Mouse (Mus musculus) brown adipose tissue, adult 24 weeks (tissue): ENCODE measurements around the gene Cacna1c. TPM values are rescaled to one million over a fixed set of nuclear protein-coding genes. Genes with fewer than 3 reads are reported as not detected.

Source experiments
- H3K27ac ChIP-seq: fragments of 200-500 bp; replicated peaks from 2 replicates; pipeline ENCODE4 v1.5.1; 2012; ENCODE audit warnings: low read depth, mild to moderate bottlenecking, low read length
- H3K4me1 ChIP-seq: fragments of 200-500 bp; 2 replicates; pipeline ENCODE4 v1.6.1; 2012; ENCODE audit warnings: low read length, mixed read lengths; ENCODE audit not compliant: control insufficient read depth, insufficient read depth, insufficient read length
- H3K4me3 ChIP-seq: fragments of 200-500 bp; 2 replicates; pipeline ENCODE4 v1.5.1; 2012; ENCODE audit warnings: low read depth, mild to moderate bottlenecking, low read length, moderate library complexity; ENCODE audit not compliant: insufficient read depth
- polyA plus RNA-seq: library from polyadenylated mRNA; stranded (reverse); fragments of >200 nt; gene quantifications from 2 replicates; pipeline ENCODE4 v1.2.4, GENCODE M21; 2012; ENCODE audit not compliant: missing spikeins, insufficient read depth, insufficient read length

Cacna1c gene
- polyA plus RNA-seq, 1 experiment = 0.48 TPM

DNA sequence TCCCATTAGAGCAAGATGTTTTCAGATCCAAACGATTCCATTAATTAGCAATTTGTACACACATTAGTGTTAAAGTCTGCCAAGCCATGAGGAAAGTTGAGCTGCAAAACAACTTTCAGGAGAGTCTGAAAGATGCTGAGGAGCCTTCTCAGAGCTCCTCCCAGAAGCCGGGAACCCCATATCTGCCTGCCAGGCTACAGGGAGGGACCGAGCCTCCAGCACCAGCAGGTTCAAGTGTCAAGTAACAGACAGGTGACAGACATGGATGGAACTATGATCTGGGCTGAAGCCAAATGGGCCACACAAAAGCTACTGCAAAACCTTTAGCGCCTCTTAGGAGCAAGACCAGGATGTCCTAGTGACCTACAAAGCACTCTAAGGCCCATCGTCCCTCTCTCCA is 437.2 kb downstream of the Cacna1c start:
- no peaks in the 10 kb centered on the region for H3K4me1 ChIP-seq
- H3K4me3 ChIP-seq = no peak overlapping the region
- no peak overlapping the region for H3K27ac ChIP-seq

DNA sequence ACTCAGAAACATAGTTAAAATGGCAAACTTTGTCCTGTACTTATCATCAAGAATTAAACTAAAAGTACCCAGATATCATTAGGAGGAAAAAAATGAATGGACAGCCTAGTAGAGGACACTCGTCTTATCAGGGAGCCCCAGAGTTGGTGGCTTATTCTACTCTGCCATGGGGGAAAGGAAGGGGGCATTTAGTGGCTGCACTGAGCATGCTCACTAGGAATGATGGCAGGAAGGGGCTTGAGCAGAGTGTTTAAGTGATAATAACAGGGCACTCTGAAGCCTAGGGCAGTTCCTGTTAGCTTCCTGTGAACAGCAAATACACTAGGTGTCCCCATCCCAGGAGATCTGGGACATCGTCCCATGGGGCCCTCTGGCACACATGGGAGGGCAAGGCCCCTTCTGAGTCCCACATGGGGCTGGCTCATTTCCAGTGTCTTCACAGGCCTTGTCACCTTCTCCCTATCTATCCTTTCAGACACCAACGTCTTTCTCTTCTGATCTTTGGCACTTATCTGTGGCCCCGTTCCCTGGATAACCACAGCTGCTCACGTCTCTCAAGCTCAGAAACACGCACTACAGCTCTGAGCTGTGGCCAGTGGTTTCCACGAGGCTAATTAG is 437.8 kb downstream of the Cacna1c start:
- Histone ChIP-seq H3K27ac (no peak overlapping the region), H3K4me1 (0 out of 2 replicates have a peak, but pooled peaks cover 2% of the 10 kb centered on the region)

DNA sequence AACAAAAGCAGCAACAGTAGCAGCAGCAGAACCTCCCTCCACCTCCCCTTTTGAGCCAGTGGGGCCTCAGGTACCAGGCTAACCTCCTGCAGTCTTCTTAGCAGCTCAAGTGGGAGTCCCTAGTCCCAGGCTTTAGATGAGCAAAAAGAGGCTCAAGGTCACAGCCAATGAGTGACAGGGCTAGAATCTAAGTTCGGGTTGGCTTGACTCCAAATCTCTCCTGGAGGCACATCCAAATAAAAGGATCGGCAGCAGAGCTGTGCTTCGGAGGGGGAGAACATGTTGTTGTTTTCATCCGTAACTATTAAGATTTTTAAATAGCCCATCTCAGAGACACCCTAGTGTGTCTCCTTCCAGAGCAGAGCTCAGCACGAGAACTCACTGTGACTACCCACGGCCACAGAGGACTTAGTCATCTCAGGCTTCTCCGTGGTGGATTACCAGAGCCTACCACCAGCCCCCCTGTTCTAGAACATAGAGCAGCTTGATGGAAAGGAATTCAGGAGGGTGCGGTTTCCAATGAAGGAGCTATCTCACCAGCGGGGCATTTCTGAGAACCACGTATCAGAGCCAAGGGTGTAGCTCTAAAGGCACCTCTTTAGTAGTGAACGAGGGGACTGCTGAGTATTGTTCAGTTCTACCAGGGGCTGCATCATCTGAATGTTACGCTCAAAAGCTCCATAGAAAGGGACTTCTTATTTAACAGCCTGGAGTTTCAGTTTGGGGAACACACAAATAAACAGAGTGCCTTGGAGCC is 438.5 kb downstream of the Cacna1c start:
- Histone ChIP-seq H3K27ac (no peak overlapping the region), H3K4me3 (no peak overlapping the region), H3K4me1 (0 out of 2 replicates have a peak, but pooled peaks cover 2% of the 10 kb centered on the region)

More for the DNA sequence above, 437.8 kb downstream of the Cacna1c start:
- H3K4me3 ChIP-seq = no peak overlapping the region

GRCm38 (mm10) chr6:118756511-118756910 is 439.7 kb downstream of the Cacna1c start:
- no peak overlapping the region for H3K4me3 ChIP-seq
- 0 out of 2 replicates have a peak, but pooled peaks cover 2% of the 10 kb centered on the region for H3K4me1 ChIP-seq
- H3K27ac ChIP-seq = no peak overlapping the region

- no peak overlapping the region for H3K27ac ChIP-seq
- H3K4me3 ChIP-seq = no peak overlapping the region
- H3K4me1 ChIP-seq = 0 out of 2 replicates have a peak, but pooled peaks cover 2% of the 10 kb centered on the region
These were observed 440.4 kb downstream of the Cacna1c start for GRCm38 (mm10) chr6:118755768-118756167.

DNA sequence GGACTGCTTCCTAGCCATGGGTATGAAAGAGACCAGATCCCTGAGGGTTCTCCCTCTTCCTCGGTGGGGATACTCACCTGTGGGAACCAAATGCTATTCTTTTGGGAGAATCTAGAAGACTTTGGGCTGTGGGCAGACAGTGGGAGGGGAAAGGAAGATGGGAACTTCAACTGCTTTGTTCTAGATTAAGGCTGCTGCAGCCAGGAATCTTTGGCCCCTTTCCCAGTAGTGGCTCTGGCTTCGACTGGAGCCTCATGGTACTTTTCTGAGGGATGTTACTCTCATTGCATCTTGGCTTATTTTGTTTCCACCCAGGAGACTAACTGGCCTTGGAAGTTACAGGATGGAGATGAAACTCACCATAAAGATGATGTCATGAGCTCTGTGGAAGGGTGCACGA is 441.8 kb downstream of the Cacna1c start:
- Histone ChIP-seq H3K4me3 (no peak overlapping the region), H3K27ac (no peak overlapping the region), H3K4me1 (0 out of 2 replicates have a peak, but pooled peaks cover 2% of the 10 kb centered on the region)

DNA sequence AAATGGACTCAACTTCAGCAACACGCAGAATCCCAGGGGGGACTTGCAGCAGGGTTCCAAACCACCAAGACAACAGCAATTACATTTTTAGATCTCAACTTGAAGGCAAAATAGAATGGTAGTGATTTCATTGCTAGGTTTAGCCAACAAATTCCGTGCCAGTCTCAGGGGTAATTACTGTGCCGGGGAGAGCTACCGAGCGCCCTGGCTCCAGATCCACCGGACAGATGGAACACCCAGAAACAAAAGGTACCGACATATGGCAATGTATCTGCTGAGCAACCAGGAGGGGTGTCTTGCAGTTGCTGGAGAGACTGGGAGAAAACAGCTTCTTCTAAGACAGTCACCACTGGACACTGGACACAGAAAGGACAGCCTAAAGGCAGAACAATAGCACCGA is 442.4 kb downstream of the Cacna1c start:
- no peak overlapping the region for H3K4me3 ChIP-seq
- 0 out of 2 replicates have a peak, but pooled peaks cover 2% of the 10 kb centered on the region for H3K4me1 ChIP-seq
- no peak overlapping the region for H3K27ac ChIP-seq

DNA sequence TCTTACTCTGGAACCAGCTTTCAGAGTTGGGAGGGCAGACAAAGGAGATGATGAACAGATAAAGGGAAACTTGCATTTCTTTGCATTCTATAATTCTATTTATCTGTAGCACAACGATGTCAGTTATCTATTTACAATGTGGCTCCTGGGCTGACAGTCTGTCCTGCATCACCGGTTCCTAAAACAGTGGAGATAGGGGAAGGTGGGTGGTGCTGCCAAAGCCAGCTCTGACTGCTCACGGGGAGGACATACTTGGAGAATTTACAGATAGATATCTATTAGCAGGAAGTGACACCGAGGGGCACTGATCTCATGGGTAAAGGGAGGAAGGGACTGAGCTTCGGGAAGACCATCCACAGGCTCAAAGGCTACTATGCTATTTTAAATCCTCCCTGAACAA is 443.2 kb downstream of the Cacna1c start:
- no peak overlapping the region for H3K27ac ChIP-seq
- H3K4me3 ChIP-seq = no peak overlapping the region
- 0 out of 2 replicates have a peak, but pooled peaks cover 2% of the 10 kb centered on the region for H3K4me1 ChIP-seq

GRCm38 (mm10) chr6:118749285-118749684 is 446.9 kb downstream of the Cacna1c start:
- H3K4me1 ChIP-seq = 0 out of 2 replicates have a peak, but pooled peaks cover 2% of the 10 kb centered on the region
- no peak overlapping the region for H3K4me3 ChIP-seq
- H3K27ac ChIP-seq = no peak overlapping the region

- no peak overlapping the region for H3K27ac ChIP-seq
- no peaks in the 10 kb centered on the region for H3K4me1 ChIP-seq
- H3K4me3 ChIP-seq = no peak overlapping the region
These were observed 453.5 kb downstream of the Cacna1c start for GRCm38 (mm10) chr6:118742701-118743100.

DNA sequence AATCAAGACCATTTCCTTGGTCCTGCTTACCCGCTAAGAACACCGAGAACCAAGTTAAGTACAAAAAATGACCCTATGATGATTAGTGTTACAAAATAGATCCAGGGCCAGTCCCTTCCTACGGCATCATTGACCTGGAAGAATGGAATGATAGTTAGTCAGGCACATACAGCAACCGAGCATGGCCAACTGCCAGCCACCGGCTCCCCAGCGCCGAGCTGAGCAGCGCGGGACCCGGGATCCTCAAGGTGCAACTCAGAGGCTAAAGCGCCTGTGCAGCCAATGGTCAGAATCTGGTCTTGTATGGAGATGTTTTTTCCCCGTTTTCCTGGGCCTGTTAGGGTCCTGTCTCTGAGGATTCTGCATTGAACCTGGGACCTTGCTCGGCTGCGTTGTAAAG is 454.4 kb downstream of the Cacna1c start:
- no peak overlapping the region for H3K4me3 ChIP-seq
- no peaks in the 10 kb centered on the region for H3K4me1 ChIP-seq
- H3K27ac ChIP-seq = no peak overlapping the region

- Histone ChIP-seq H3K27ac (no peak overlapping the region), H3K4me1 (no peaks in the 10 kb centered on the region), H3K4me3 (no peak overlapping the region)
These were observed 456.1 kb downstream of the Cacna1c start for GRCm38 (mm10) chr6:118739961-118740599.

GRCm38 (mm10) chr6:118739344-118739743 is 456.9 kb downstream of the Cacna1c start:
- Histone ChIP-seq H3K4me1 (no peaks in the 10 kb centered on the region), H3K4me3 (no peak overlapping the region), H3K27ac (no peak overlapping the region)

GRCm38 (mm10) chr6:118738656-118739055 is 457.6 kb downstream of the Cacna1c start:
- H3K4me1 ChIP-seq = no peaks in the 10 kb centered on the region
- H3K27ac ChIP-seq = no peak overlapping the region
- no peak overlapping the region for H3K4me3 ChIP-seq

- no peaks in the 10 kb centered on the region for H3K4me1 ChIP-seq
- no peak overlapping the region for H3K4me3 ChIP-seq
These were observed 459.1 kb downstream of the Cacna1c start for GRCm38 (mm10) chr6:118737078-118737477.

More at GRCm38 (mm10) chr6:118737078-118737477, 459.1 kb downstream of the Cacna1c start:
- H3K27ac ChIP-seq = no peak overlapping the region
